Mouse (Mus musculus): ENCODE results near the gene Chka. TPM values are rescaled to one million over a fixed set of nuclear protein-coding genes. Genes with fewer than 3 reads are reported as not detected.

Chka gene
- polyA plus RNA-seq, 1 experiment from 2014 or later, result 71.1 TPM

GRCm38 (mm10) chr19:3935896-3936850, 84.6 kb downstream of the Chka start:
- WGBS, result 7% methylated on average over 22 of the region's 22 CpGs
- peak; percentile 38; the same call in 1 of the 2 replicates for ATAC-seq (ENCODE audit: low read depth)
- H3K4me1 ChIP-seq (ENCODE audit: control insufficient read depth, insufficient read depth, low read length), result no peaks in the 10 kb centered on the region

DNA sequence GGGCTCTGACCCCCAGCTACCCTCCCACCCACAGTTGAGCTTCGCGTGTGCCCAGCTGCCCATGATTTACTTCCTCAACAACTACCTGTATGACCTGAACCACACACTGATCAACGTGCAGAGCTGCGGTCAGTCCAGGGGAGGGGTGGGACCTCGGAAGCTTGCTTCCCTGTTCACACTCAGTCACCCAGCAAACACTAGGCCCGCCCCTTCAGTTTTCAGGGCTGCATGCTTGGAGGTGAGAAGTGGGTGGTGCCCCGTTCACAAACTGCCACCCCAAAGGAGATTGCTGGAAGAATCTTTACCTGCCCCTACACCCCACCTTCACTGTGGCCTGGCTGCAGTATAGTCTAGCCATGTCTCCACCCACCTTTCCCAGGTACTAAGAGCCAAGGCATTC, 90.7 kb downstream of the Chka start:
- Histone ChIP-seq H3K4me1 (ENCODE audit: control insufficient read depth, insufficient read depth, low read length) (no peaks in the 10 kb centered on the region), H3K4me2 (ENCODE audit: low read depth, low read length) (no peak overlapping the region), H3K36me3 (ENCODE audit: control insufficient read depth, insufficient read depth, low read length) (no peaks in the 10 kb centered on the region), H3K4me3 (ENCODE audit: low read depth, low read length) (no peak overlapping the region), H3K9ac (replicated peaks; ENCODE audit: low read depth, low read length) (no peak overlapping the region), H3K9me3 (ENCODE audit: control insufficient read depth, low read length) (no peaks in the 10 kb centered on the region), H3K27me3 (ENCODE audit: control insufficient read depth, insufficient read depth, low read length) (no peaks in the 10 kb centered on the region), H3K27ac (ENCODE audit: low read depth, low read length) (no peak overlapping the region)
- no peak for ATAC-seq (ENCODE audit: low read depth)
- WGBS, result 80% methylated on average over 7 of the region's 7 CpGs

More at GRCm38 (mm10) chr19:3935896-3936850, 84.6 kb downstream of the Chka start:
- H3K27ac ChIP-seq (ENCODE audit: low read depth, low read length), result no peak overlapping the region
- H3K27me3 ChIP-seq (ENCODE audit: control insufficient read depth, insufficient read depth, low read length), result 0 out of 2 replicates have a peak, but pooled peaks cover 2% of the 10 kb centered on the region
- H3K9ac ChIP-seq (replicated peaks; ENCODE audit: low read depth, low read length), result peak overlapping the region; percentile 43
- peak overlapping the region; percentile 26 for H3K4me3 ChIP-seq (ENCODE audit: low read depth, low read length)
- no peaks in the 10 kb centered on the region for H3K36me3 ChIP-seq (ENCODE audit: control insufficient read depth, insufficient read depth, low read length)
- H3K9me3 ChIP-seq (ENCODE audit: control insufficient read depth, low read length), result no peaks in the 10 kb centered on the region
- H3K4me2 ChIP-seq (ENCODE audit: low read depth, low read length), result peak overlapping the region; percentile 63

DNA sequence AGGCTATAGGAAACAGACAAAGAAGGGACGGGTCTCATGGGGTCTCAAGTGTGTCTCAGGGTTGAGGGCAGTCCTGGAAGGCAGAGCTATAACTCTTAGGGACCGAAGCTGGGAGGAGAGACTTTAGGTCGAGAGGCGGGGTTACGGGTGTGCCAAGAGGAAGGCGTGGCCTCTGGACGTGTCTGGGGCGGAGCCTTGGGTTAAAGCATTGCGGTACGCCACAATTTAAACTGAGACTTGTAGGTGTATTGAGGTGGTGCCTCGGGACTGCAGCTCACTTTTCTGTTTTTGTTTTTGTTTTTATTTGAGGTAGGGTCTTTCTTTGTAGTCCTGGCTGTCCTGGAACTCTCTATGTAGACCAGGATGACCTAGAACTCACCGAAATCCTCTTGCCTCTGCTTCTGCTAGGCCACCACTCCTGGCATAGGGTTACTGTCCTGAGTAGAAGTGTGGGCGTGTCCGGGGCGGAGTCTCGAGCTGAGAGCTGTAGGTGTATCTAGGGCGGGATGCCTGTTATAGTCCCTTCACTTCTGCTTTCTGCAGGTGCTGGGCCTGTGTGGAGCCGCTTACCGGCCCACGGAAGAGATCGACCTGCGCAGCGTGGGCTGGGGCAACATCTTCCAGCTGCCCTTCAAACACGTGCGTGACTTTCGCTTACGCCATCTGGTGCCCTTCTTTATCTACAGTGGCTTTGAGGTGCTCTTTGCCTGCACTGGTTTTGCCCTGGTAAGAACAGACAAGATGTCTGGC, 91.6 kb downstream of the Chka start:
- H3K4me1 ChIP-seq (ENCODE audit: control insufficient read depth, insufficient read depth, low read length), result no peaks in the 10 kb centered on the region
- H3K4me2 ChIP-seq (ENCODE audit: low read depth, low read length), result no peak overlapping the region
- WGBS, result 17% methylated on average over 27 of the region's 27 CpGs
- no peaks in the 10 kb centered on the region for H3K9me3 ChIP-seq (ENCODE audit: control insufficient read depth, low read length)
- no peaks in the 10 kb centered on the region for H3K36me3 ChIP-seq (ENCODE audit: control insufficient read depth, insufficient read depth, low read length)
- no peak overlapping the region for H3K27ac ChIP-seq (ENCODE audit: low read depth, low read length)
- H3K9ac ChIP-seq (replicated peaks; ENCODE audit: low read depth, low read length), result no peak overlapping the region
- ATAC-seq (ENCODE audit: low read depth), result no peak
- H3K27me3 ChIP-seq (ENCODE audit: control insufficient read depth, insufficient read depth, low read length), result no peaks in the 10 kb centered on the region
- H3K4me3 ChIP-seq (ENCODE audit: low read depth, low read length), result no peak overlapping the region

Other genes starting within 250 kb of the Chka start
- 0.98 and 1.3 TPM in 2 replicates for gene Lrp5, start 165.2 kb upstream of the Chka start, polyA plus RNA-seq (2014; fragmentation: Nextera tagmentation; extraction: Ambion mirVana)
- 33.4 and 37.6 TPM in 2 replicates for gene 1810055G02Rik, start 143.5 kb upstream of the Chka start, polyA plus RNA-seq (2014; fragmentation: Nextera tagmentation; extraction: Ambion mirVana)
- gene Kmt5b, start 84.4 kb upstream of the Chka start, polyA plus RNA-seq (2014; fragmentation: Nextera tagmentation; extraction: Ambion mirVana), result 65.3 and 66.3 TPM in 2 replicates
- gene Tcirg1, start 55.4 kb downstream of the Chka start, polyA plus RNA-seq (2014; fragmentation: Nextera tagmentation; extraction: Ambion mirVana), result 8.6 and 16.7 TPM in 2 replicates
- 316 and 358 TPM in 2 replicates for gene Ndufs8, start 61.0 kb downstream of the Chka start, polyA plus RNA-seq (2014; fragmentation: Nextera tagmentation; extraction: Ambion mirVana)
- gene Aldh3b1, start 78.0 kb downstream of the Chka start, polyA plus RNA-seq (2014; fragmentation: Nextera tagmentation; extraction: Ambion mirVana), result 2.1 and 3.1 TPM in 2 replicates
- gene Unc93b1, start 83.4 kb downstream of the Chka start, polyA plus RNA-seq (2014; fragmentation: Nextera tagmentation; extraction: Ambion mirVana), result 4.6 and 8.9 TPM in 2 replicates
- gene Aldh3b3, start 106.9 kb downstream of the Chka start, polyA plus RNA-seq (2014; fragmentation: Nextera tagmentation; extraction: Ambion mirVana), result not detected in 2 replicates
- 0.15 and 0.40 TPM in 2 replicates for gene Aldh3b2, start 120.6 kb downstream of the Chka start, polyA plus RNA-seq (2014; fragmentation: Nextera tagmentation; extraction: Ambion mirVana)
- gene Acy3, start 134.8 kb downstream of the Chka start, polyA plus RNA-seq (2014; fragmentation: Nextera tagmentation; extraction: Ambion mirVana), result 1.6 and 3.0 TPM in 2 replicates
- gene Tbx10, start 141.0 kb downstream of the Chka start, polyA plus RNA-seq (2014; fragmentation: Nextera tagmentation; extraction: Ambion mirVana), result not detected in 2 replicates
- 29.4 and 33.7 TPM in 2 replicates for gene Nudt8, start 148.8 kb downstream of the Chka start, polyA plus RNA-seq (2014; fragmentation: Nextera tagmentation; extraction: Ambion mirVana)
- gene Gm49405, start 148.9 kb downstream of the Chka start, polyA plus RNA-seq (2014; fragmentation: Nextera tagmentation; extraction: Ambion mirVana), result 3.8 and 4.9 TPM in 2 replicates
- 6.2 and 6.5 TPM in 2 replicates for gene Doc2g, start 151.5 kb downstream of the Chka start, polyA plus RNA-seq (2014; fragmentation: Nextera tagmentation; extraction: Ambion mirVana)
- 241 and 262 TPM in 2 replicates for gene Ndufv1, start 161.0 kb downstream of the Chka start, polyA plus RNA-seq (2014; fragmentation: Nextera tagmentation; extraction: Ambion mirVana)
- 437 and 484 TPM in 2 replicates for gene Gstp1, start 186.2 kb downstream of the Chka start, polyA plus RNA-seq (2014; fragmentation: Nextera tagmentation; extraction: Ambion mirVana)
- gene Gstp2, start 194.2 kb downstream of the Chka start, polyA plus RNA-seq (2014; fragmentation: Nextera tagmentation; extraction: Ambion mirVana), result 2.4 TPM in 1 of 2 replicates, not detected in the other
- gene Gstp3, start 207.8 kb downstream of the Chka start, polyA plus RNA-seq (2014; fragmentation: Nextera tagmentation; extraction: Ambion mirVana), result not detected in 2 replicates
- not detected in 2 replicates for gene Cabp2, start 229.8 kb downstream of the Chka start, polyA plus RNA-seq (2014; fragmentation: Nextera tagmentation; extraction: Ambion mirVana)
- gene Cdk2ap2, start 245.4 kb downstream of the Chka start, polyA plus RNA-seq (2014; fragmentation: Nextera tagmentation; extraction: Ambion mirVana), result 78.3 and 81.1 TPM in 2 replicates
- 65.1 and 76.5 TPM in 2 replicates for gene Pitpnm1, start 248.2 kb downstream of the Chka start, polyA plus RNA-seq (2014; fragmentation: Nextera tagmentation; extraction: Ambion mirVana)

Data from neural tube, embryonic 14.5 days (tissue).